ENCODE assay signal across 20 mouse cellular contexts in genomic region chr13:109359994-109360393, GRCm38 (mm10).
DNase-seq lines count a peak whose midpoint lies in the region; TF ChIP-seq lines count a peak whose summit lies in the region.
"Had no signal": no experiment of that assay in that cellular context is flagged by ENCODE, and none has a peak within 500 bp of the region (broad histone marks: within the 10 kb centered on the region; RNA-seq: fewer than 3 reads in every experiment).

No protein-coding gene starts in this region.

- no peak overlapping the region for H3K4me3 ChIP-seq in kidney, adult 2 months (ENCODE audit: insufficient read depth, low read depth, low read length)
- H3K4me3 ChIP-seq: forebrain, embryonic 10.5 days; forebrain, embryonic 13.5 days; heart, adult 2 months; heart, embryonic 10.5 days; heart, embryonic 13.5 days; hindbrain, embryonic 13.5 days; intestine, embryonic 15.5 days had no signal

- WGBS in kidney, adult 2 months: 60% methylated on average over 2 of the region's 2 CpGs

- DNase-seq in adrenal gland, postnatal 14 days: peak; percentile 4
- no peak for DNase-seq in adrenal gland, adult (ENCODE audit: inconsistent age in 2 of 2, low spot score in 1 of 2)
- DNase-seq in kidney, adult 2 months: peak; percentile 20
- DNase-seq in kidney, adult 8-10 months: no peak
- peak; percentile 34 for DNase-seq in NIH3T3 (ENCODE audit: low read depth)
- no peak for DNase-seq in cerebellum, adult 11 months
- DNase-seq: adrenal gland, postnatal 10 days; cerebellum, adult 18-20 months; cerebellum, adult 9-10 months; cerebellum, postnatal 14 days; gastrocnemius, postnatal 25 days; heart, adult 2 months; heart, postnatal 14 days; kidney, adult 11 months had no signal

- H3K4me1 ChIP-seq in kidney, adult 2 months (ENCODE audit: control insufficient read depth, insufficient read depth, low read length): no peaks in the 10 kb centered on the region
- H3K4me1 ChIP-seq: forebrain, embryonic 10.5 days; forebrain, embryonic 13.5 days; heart, embryonic 10.5 days; hindbrain, embryonic 13.5 days; intestine, embryonic 15.5 days had no signal

- H3K27ac ChIP-seq in kidney, adult 2 months (ENCODE audit: insufficient read depth, low read depth, low read length): no peak overlapping the region
- H3K27ac ChIP-seq: forebrain, embryonic 10.5 days; forebrain, embryonic 13.5 days; heart, adult 2 months; heart, embryonic 10.5 days; heart, embryonic 13.5 days; hindbrain, embryonic 13.5 days; intestine, embryonic 15.5 days had no signal

- no peak for TF ChIP-seq POLR2A in kidney, adult 2 months (IDR thresholded peaks at IDR 0.05; ENCODE audit: low read depth, low read length)

- TF ChIP-seq CTCF in kidney, adult 2 months (conservative IDR thresholded peaks at IDR 0.05; ENCODE audit: insufficient read depth, insufficient read length, low read depth, low read length): no peak

- H3K36me3 ChIP-seq in kidney, adult 2 months (ENCODE audit: control insufficient read depth, insufficient read depth, low read length): no peaks in the 10 kb centered on the region
- H3K36me3 ChIP-seq: forebrain, embryonic 10.5 days; heart, embryonic 10.5 days; heart, embryonic 13.5 days; hindbrain, embryonic 13.5 days; intestine, embryonic 15.5 days had no signal

- H3K27me3 ChIP-seq in kidney, adult 2 months (replicated peaks; ENCODE audit: control insufficient read depth, insufficient read depth, low read length): no peaks in the 10 kb centered on the region
- H3K27me3 ChIP-seq: forebrain, embryonic 13.5 days; heart, embryonic 13.5 days; hindbrain, embryonic 13.5 days; intestine, embryonic 15.5 days had no signal

Comparison
In these comparisons a context has a peak if more than half of its experiments do, and no peak if none do; other contexts are left out.
1. DNase-seq: peak in adrenal gland, postnatal 14 days (single experiment), kidney, adult 2 months (single experiment) and NIH3T3 (single experiment); none in adrenal gland, adult (0 of 2), kidney, adult 8-10 months (0 of 2) and cerebellum, adult 11 months (single experiment).